Mouse (Mus musculus) NIH3T3 (cell line): ENCODE results near the gene Tas2r134.
A peak's percentile ranks its signal among the peaks of the same experiment; 100 is the strongest.

Experiments used
- DNase-seq: peaks from one replicate; pipeline ENCODE4 v3.0.0-alpha.2; 2012; ENCODE audit warnings: low read depth

Gene Tas2r134

DNA sequence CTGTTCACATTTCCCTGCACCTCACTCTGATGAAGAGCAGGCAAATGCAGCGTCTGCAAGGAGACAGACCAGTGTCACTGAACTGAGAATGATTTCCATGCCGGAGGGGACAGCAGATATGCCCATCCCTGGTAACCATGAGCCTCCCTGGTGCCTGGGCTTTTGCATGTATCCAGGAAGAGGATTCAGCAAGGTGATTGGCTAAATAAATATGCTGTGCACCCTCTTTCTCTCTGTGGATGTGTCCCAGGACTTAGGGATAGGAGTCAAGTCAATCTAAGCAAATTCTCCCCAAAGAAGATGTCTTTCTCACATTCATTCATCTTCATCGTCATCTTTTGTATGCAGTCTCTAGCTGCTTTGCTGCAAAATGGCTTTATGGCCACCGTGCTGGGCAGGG, at the start of gene Tas2r134:
Gene Tas2r134, plus strand, starts transcription at position 301 of the 400 bp plus-strand sequence.
- no peak for DNase-seq

DNA sequence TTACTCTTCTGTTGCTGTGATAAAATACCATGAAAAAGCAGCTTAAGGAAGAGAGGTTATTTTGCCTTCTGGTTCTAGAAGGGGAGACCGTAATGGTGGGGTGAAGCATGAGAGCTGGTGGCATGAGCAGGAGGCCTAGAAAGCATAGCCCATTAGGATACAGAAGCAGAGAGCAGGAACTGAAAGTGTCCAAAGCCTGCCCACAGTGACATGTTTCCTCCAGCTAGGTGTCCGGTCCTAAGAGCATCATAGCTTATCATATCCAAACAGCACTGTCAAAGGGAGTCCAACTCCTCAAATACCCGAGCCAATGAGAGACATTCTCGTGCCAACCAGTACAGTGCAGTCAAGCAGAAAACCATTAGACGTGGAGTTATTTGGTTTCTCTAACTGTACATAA, 47.5 kb upstream of the Tas2r134 start:
- DNase-seq: no peak

DNA sequence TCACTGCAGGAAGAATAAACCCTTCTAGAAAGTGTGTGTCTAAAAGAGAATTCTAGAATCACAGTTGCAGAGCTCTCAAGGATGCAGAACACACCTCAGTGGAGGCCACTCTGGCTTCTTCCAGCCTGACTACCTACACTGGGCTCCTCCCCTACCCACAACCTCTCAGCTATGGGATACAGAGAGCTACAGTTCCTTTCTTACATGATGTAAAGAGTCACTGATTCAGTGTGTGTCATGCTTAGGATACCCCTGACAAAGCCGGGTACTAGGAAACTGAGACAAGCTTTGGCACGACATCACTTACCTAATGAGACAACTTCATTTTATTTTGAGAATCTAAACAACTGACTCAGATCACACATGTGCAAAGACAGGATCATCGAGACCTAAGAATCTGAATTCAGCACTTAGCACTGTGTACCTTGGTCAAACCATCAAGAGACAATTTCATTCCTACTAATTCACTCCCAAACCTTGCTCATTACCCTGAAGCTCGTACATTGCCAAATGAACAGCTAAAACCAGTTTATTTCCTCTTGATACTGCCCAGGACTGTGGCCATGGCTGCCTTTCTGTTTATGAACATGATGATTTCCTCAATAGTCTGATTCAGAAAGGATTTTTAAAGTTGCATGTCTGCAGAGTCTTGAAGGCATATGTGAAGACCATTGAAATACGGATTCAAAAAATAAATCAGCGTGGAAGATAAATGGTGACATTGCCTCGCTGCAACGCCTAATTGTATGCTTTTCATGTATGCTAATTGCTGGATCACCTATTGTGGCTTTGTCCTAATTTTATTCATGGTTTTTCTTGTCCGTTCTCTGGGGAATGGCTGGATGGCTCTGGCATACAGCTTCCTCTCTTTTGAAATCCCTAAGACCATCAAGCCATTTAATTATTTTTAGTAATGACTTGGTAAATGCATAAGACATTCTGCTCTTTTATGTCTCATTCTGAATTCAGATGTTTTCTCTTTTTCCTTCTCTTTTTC, 43.0 kb upstream of the Tas2r134 start:
- no peak for DNase-seq

DNA sequence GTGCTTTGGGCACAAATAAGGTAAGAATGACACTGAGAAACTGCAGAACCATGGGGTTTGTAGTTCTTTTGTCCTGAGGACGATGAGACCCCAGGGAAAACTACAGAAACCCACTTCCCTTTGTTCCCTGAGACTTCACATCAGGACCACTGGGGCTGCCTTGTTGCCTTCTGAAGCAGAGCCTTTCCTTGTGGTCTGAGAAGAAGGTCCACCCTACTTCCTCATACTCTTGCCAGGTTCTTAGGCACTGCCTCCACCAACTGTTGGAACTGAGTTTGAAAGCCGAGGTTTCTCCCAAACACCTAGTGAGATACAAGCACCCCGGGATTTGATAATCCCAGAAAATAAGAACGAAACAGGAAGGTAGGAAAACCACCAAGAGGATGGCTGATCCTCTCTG, 39.0 kb upstream of the Tas2r134 start:
- DNase-seq: no peak

DNA sequence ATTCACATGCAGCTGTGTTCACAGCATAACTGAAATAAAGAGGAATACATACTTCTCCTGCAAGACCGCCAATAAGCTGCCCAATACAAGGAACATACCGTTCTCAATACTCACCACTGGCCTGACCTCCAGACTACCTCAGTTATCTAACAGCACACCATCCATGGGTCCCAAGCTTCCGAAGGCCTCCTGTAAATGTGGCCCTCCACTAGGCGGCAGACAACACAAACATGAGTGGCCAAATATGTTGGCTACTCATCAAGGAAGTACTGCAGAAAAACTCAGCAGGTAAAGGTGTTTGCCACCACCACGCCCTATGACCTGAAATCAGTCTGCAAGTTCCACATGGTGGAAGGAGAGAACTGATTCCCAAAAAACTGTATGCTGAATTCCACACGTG, 38.4 kb upstream of the Tas2r134 start:
- DNase-seq: no peak

DNA sequence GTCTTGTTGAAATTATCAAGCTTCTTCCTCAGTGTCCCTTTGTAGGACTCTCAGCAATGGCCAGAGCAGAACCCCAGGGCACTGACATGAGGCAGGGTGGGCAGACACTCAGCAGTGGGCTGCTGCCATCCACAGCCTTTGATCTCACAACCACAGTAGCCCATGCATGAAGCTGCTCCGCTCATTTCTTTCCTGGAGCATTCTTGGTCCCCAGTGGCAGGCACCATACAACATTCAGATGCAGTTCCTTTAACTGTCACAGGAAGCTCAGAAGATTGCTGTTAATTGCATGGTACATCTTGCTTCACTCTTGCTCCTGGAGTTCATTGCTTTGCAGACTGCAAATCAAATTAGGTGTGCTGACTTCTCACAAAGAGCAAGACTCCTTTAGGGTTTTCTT, 37.7 kb upstream of the Tas2r134 start:
- no peak for DNase-seq

DNA sequence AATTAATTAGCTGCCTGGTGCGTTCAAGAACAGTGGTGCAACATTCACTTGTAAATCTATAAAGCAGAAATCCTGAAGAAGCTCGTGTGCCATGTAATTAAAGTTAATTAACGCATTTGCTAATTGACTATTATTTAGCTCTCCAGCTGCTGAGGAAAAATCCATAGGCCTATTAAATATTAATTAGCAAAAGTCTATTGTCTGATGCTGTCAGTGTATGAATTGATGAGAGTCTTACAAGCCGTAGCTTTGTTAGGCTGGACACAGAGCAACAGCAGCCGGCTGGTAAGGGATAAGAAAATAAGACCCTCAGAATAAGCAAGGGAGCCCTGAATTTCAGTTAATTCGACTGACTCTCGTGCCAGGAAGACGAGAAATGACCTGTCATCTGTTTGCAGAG, 37.0 kb upstream of the Tas2r134 start:
- DNase-seq: no peak

DNA sequence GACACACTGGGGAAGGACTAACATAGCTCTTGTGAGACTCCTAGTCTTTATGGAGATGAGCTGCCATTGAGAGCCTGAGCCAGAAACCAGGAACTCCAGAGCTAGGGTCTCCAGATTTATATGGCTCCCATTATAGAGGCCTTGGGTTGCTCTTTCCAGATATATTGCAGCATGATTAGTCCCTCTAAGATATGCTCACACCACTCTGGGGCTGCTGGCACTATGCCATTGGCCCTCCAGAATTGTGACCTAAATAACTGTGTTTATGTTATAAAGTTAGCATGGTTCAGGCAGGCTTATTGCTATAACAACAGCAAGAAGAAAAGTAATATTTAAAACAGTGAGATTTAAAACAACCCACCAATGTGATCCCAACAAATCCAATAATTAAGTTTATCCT, 35.2 kb upstream of the Tas2r134 start:
- no peak for DNase-seq

DNA sequence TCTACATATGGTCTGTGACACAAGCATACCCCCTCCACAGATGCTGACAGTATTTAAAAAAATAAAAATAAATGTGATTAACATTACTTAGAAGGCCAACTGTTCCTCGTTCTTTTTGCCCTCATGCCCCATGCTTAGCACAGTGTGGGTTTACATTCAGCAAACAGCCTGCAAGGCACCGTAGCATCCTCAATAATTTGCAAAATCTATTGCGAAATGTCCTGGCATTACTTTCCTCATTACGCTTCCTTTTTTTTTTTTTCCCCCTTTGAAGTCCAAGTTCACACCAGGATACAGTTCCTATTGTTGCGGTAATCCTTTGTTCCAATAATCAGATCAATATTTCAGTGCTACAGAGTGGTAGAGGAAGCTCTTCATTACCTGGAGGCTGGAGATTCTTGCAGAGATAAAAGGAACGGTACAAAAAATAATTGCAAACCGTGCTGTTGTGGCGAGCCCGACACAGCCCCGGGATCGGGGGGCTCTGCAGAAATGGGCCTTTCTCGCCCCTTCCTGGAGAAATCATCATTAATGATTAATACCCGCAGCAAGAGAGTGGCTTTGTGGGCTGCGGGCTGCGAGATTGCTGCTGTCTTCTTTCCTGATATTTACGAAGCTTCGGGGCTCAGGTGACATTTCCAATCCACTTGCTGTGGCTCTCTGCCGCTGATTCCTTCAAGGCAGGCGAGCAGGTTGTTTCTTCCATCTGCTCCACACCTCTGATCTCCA, 27.7 kb upstream of the Tas2r134 start:
- no peak for DNase-seq

DNA sequence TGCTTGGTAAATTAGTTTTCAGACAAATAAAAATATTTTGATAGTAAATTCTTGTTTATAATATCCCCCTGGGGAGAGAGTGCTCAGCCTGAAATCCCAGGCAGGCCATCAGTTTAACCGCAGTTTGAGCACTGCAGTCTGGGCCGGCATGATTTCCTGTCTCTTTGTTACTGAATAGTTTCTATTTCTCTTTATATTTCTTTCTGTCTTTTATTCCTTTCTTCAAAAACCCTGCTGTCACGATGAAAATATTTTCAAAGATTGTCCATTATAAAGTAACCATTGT, 27.2 kb upstream of the Tas2r134 start:
- DNase-seq: no peak

DNA sequence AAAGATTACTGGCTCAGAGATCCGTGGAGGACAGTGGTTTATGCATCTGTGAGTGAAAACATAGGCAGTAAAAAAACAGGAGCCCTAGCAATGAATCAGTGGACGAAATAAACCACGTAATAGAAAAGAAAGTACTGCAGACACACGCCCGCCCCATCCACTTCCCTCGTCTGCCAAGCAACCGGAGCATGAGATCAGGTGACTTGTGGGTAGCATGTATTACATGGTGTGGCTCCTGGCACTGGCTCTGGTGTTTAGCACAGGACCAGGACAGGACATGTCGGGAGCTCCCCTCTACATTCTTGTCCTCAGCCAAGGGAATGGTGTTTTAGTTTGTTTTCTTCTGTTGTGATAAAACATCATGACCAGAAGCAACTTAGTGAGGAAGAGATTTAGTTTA, 26.4 kb upstream of the Tas2r134 start:
- no peak for DNase-seq

DNA sequence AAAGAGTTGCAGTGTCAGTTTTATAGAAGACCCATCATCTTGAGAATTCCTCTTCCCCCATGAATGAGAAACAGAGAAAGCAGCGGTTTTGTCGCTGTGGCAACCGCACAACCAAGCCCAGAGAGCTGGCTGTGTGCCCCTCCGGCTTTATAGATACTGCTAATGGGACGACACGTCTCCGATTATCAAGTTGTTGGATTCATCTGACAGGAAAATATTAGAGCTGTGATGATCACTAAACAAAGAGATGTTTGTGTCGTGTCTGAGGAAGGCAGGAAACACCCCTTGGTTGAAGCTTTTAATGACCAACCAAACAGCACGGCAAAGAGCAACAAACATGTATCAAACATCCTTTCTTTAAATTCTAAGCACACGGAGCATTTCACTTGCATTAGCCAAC, 17.0 kb upstream of the Tas2r134 start:
- no peak for DNase-seq

DNA sequence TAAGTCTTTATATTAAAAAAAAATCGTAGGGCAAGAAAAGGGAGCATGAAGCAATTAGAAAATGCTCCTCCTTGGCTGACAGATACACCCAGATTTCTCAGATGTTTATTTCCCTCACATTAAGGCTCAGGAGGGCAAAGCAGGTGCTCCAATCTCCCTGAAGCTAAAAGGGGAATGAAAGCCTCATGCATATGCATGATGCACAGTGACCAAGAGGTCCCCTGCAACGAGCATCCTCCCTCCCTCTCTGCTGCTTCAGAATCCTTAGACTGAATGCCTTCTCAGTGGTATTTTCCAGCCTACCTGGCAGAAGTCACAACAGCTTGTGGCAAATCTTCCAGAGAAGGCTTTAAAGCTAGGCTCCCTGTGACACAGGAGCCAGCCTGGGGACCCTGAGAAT, 16.4 kb upstream of the Tas2r134 start:
- no peak for DNase-seq

DNA sequence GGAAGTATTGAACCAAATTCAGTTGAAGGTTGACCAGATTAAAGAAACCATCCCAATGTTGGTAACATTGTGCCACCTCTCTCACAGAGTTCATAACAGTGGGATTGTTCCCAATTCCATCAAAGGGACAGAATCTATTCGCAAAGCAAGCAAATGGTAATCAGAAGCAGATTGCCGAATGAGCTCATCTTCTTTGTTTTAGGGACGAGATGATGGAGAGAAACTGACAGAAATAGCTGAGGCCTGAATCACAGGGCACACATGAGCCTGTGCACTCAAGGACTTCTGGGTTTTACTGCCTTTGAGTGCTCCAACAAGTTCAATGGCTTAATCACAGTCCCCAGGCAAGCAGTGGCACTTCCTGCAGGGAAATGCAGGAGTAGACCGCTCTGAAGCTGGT, 13.6 kb upstream of the Tas2r134 start:
- peak; percentile 2 for DNase-seq

DNA sequence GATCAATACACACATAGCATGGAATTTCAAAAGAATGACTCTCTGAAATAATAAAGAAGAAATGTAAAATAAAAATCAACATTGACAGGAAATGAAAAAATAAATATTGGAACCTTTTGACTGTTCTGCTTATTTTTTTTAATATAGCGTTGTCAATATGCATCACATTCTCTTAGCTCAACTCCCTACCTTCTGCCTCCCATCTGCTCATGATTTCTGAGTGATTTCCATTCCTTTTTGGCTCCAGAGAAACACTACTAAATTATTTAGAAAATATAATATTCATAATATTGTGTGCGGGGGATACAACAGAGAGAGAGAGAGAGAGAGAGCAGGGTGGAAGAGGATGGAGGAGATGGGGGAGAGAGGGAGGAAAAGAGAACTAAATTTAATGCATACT, 5.4 kb upstream of the Tas2r134 start:
- DNase-seq: no peak

DNA sequence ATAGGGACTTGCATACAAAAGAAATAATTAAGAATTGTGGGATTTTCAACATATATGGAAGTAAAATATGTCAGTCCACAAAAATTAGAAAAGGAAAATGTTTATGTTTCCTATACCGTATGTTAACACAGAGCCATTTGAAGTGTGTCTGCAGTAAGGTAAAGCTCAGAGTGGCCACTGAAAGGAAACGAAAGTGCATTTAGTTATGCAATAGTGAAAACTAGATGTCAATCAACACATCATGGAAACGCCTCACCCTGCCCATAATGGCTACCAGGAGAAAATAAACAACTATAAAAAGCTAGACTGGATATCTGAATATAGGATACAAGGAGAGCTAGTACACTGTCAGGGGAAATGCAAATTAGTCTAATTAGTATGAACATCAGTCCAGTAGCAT, 1.3 kb upstream of the Tas2r134 start:
- DNase-seq: no peak

DNA sequence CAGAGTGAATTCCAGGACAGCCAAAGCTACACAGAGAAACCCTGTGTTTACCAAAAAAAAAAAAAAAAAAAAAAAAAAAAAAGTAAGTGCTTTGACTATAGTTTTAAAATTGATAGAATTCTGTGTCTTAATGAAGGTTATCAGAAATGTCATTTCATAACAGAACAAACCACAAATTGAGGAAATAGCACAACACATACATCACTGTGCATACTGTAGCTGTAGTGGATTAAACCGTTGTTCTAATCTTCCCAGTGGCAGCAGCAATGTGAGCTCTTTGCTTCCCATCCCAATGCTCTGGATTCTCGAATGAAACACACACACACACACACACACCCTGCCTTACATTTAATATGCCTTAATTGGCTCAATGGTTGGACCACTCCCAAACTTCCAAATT, 4.1 kb downstream of the Tas2r134 start:
- DNase-seq: no peak

DNA sequence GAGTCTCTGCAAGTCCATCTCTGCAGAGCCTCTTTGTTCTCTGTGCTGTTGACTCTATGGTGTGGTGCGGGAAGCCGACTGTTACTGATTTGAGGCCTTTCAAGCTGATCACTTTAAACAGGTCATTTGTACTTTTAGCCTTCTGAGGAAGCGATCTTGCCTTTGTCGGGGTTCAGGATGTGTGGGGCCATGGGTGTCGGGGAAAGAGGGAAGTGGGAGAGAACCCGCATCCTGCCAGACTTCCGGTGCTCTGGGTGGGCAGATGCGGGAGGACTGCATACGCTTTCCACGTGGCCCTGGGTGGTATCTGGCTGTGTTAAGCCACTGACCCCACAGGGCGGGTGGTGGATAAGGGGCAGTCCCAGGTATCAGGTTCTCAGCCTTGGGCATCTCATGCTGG, 10.4 kb downstream of the Tas2r134 start:
- DNase-seq: no peak

DNA sequence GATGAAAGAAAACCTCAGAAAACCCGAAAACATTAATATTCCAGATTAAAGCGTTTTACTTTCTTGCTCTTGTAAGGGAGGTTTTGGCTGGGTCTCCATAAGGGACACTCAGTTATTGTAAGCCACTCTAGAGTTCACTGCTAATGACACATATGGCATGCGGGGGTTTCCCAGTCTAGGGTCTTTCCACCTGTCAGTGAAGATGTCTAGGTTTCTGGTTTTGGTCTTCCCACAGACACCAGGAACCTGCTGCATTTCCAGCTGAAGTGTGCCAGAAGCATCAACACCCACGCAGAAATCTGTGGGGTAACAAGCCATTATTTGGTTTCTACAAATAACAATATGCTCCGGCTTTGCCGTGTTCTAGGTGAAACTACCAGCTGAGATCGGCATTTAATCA, 14.3 kb downstream of the Tas2r134 start:
- DNase-seq: no peak

DNA sequence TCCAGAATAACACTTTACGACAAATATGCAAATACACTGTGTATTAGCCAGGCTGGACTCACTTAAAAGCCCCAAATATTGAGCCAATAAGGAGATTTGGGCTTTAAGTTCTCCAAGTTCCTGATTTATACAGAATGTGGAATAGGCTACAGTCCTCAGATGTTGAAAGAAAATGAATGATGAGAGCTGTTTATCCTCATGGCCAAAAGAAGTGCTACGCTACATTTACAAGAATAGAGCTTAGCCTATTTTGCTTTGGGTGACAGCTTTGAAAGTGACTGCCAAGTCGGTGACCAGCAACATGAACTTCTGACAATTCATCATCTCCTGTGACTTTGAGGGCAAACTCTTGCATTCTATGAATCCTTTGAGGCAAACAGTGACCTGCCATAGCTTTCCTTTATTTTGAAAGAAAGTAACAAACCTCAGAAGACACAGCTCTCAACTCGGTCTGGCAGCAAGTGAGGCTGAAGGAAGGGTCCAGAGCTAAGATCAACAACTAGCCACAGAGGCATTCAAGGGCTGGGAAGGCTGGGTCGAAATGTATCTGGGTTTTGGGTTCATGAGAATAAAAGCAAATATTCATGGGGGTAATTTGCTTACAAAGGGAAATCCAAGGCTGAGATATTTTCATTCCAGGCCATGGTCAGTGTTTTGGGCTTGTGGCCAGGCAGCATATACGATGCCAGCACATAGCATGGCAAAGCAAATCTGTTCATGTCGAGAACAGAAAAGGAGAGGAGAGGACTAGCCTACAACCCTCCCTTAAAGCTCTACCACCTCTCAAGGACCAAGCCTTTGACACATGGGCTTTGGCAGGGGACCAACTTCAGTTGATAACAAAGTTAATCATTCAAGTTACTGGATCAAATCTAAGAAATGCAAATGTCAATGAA, 16.2 kb downstream of the Tas2r134 start:
- peak; percentile 3 for DNase-seq

DNA sequence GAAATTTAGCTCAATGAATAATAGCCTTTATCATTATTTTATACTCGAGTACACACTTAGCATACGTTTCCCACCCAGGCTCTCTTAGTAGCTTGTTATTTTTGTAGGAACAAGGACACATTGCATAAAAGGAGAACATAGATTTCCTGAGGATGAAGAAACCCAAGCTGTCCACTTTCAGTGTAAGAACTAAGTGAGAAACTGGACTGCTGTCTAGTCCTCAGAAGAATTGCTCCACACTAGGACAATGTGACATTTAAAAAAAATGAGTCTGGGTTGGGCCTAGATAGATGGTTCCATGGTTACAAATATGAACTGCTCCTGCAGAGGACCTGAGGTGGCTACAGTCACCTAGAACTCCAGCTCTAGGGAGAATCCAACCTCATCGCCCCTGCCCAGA, 20.7 kb downstream of the Tas2r134 start:
- DNase-seq: no peak

DNA sequence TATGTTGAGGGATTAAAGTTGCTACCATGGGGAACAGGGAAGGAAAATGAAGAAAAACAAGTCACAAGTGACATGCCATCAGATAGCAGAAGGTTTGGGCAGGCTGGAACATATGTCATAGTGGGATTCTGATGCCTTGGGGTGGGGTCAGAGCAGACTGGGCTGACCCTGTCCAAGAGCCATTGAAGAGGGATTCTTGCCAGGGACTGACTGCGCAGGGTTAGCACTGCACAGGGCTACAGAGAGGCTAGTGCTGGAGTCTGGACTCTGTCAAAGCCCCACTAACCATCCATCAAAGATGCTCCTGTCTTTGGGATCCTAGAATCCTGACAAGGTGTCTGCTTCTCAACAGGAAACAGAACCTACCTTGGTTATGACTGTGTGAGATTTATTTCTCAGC, 22.6 kb downstream of the Tas2r134 start:
- DNase-seq: no peak

DNA sequence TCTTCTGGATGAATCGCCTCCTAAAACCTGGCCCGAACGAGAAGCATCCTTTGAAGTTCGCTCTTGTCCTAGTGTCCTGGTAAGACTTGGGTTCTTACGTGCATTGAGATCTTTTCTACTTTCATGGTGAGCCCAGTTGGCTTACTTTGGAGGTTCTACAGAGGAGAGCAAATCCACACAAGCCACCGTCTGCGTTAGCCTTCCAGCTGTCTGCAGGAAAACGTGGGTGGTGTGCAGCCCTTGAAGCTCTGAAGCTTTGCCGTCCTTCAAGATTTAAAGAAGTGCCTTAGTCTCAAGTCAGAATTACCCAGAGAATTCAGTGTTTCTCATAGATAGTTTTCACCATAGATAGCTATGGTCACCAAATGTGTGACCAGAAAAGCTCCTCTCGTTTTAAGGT, 24.8 kb downstream of the Tas2r134 start:
- no peak for DNase-seq
